Mouse (Mus musculus) thymus, adult 2 months (tissue): ENCODE data around the gene Gm12794.
"Not testable (repeated sequence)": the region's sequence is repeated elsewhere in the genome, so short reads cannot be mapped to it uniquely, and the experiment has no call there.

ENCODE experiments used
- CTCF ChIP-seq: fragments of 200-500 bp; IDR thresholded peaks from 2 replicates; pipeline ENCODE4 v1.5.1; 2012; ENCODE audit warnings: mild to moderate bottlenecking, control low read depth, low read length, moderate library complexity, borderline replicate concordance; ENCODE audit not compliant: control insufficient read depth, poor library complexity, insufficient read depth; ENCODE audit errors: extremely low read depth
- POLR2A ChIP-seq: fragments of 200-500 bp; IDR thresholded peaks from 2 replicates; pipeline ENCODE4 v1.6.1; 2012; ENCODE audit warnings: mild to moderate bottlenecking, low read length, control low read depth, moderate library complexity; ENCODE audit not compliant: control insufficient read depth, poor library complexity, insufficient read depth; ENCODE audit errors: extremely low read depth

DNA sequence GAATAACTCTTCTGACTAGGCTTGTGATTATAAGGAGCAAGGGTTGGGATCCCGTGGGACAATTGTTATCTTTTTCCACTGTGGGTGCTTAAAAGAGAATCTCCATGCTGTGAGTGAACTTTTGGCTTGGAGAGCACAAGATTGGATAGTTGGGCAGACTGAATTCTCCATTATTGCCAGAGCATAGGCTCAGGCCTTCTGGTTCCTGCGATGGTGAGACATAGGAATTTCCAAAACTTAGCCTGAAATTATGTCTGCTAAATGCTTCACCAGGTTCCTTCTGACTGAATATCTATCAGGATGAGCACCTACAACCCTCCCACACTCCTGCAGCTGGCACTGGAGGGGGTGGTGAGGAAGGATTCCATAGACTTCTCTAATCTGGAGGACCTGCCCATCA is 31.4 kb upstream of the Gm12794 start, which contains the start of gene Gm12800:
- not testable (repeated sequence) for TF ChIP-seq CTCF, POLR2A
